Mouse (Mus musculus): Measurements from ENCODE around the gene Tpmt.

DNA sequence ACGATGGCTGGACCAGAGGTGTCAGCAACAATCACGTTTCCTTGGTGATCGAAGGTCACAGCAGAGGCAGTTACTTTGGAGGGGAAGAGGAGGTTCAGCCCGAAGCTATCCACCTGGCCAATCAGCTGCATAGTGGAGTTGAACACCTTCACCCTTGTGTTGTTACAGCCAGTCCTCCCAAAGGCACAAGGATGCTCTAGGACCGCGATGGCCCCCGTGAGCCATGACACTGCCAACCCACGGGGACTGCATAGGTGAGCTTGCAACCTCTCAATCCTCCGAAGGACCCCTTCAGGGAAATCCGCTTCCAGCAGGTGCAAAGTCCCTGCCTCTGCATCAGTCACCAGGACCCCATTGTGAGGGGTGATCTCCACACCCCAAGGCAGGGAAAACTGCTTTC lies 30.8 kb downstream of the Tpmt start:
- TF ChIP-seq GATA1 (IDR thresholded peaks at IDR 0.05; ENCODE audit: low read length) (no peak), TAL1 (IDR thresholded peaks at IDR 0.05; ENCODE audit: low read length) (no peak)

Data from erythroblast, embryonic 14.5 days (primary cell).